Mouse (Mus musculus) embryonic facial prominence, embryonic 12.5 days (tissue): ENCODE data around the gene Gm49369. TPM values are rescaled to one million over a fixed set of nuclear protein-coding genes. Genes with fewer than 3 reads are reported as not detected.

ENCODE experiments used
- ATAC-seq: fragments of 200-750 bp; cut with Nextera tagmentation; 2 replicates; pipeline ENCODE4 v1.8.0; 2017; ENCODE audit not compliant: insufficient number of reproducible peaks, insufficient read depth, low FRiP score, low TSS enrichment
- H3K27ac ChIP-seq: fragments of 300-500 bp; sonication (generic); 2 replicates; pipeline ENCODE4 v1.5.1; 2016; ENCODE audit warnings: mild to moderate bottlenecking
- H3K27me3 ChIP-seq: fragments of 300-500 bp; sonication (generic); 2 replicates; pipeline ENCODE4 v1.6.1; 2016; ENCODE audit warnings: mild to moderate bottlenecking, moderate library complexity
- H3K36me3 ChIP-seq: fragments of 300-500 bp; sonication (generic); 2 replicates; pipeline ENCODE4 v1.6.1; 2016; ENCODE audit warnings: mild to moderate bottlenecking
- H3K4me1 ChIP-seq: fragments of 300-500 bp; sonication (generic); 2 replicates; pipeline ENCODE4 v1.6.1; 2016
- H3K4me2 ChIP-seq: fragments of 300-500 bp; sonication (generic); replicated peaks from 2 replicates; pipeline ENCODE4 v1.6.1; 2016; ENCODE audit warnings: mild to moderate bottlenecking, moderate library complexity
- H3K4me3 ChIP-seq: fragments of 300-500 bp; sonication (generic); 2 replicates; pipeline ENCODE4 v1.5.1; 2016; ENCODE audit warnings: mild to moderate bottlenecking
- H3K9ac ChIP-seq: fragments of 300-500 bp; sonication (generic); 2 replicates; pipeline ENCODE4 v1.6.1; 2016; ENCODE audit warnings: mild to moderate bottlenecking, moderate library complexity
- H3K9me3 ChIP-seq: fragments of 300-500 bp; sonication (generic); 2 replicates; pipeline ENCODE4 v1.6.1; 2016; ENCODE audit warnings: mild to moderate bottlenecking, moderate library complexity
- WGBS: fragments of 180-500 bp; shearing (Covaris S2); methylation state at CpG from one replicate; pipeline ENCODE4 v1.1.7; 2016; 5-methylcytosine and 5-hydroxymethylcytosine counted together
- polyA plus RNA-seq: library from polyadenylated mRNA; unstranded; fragments of >200 nt; fragmentation: Nextera tagmentation; extraction: Ambion mirVana; gene quantifications from 2 replicates; pipeline ENCODE4 v1.2.1, GENCODE M21; 2016

Gene Gm49369
- polyA plus RNA-seq, 1 experiment from 2014 or later, result not detected

- H3K4me2 ChIP-seq, result no peak overlapping the region
- no peaks in the 10 kb centered on the region for H3K36me3 ChIP-seq
- H3K9ac ChIP-seq, result no peak overlapping the region
- H3K9me3 ChIP-seq, result no peaks in the 10 kb centered on the region
- WGBS, result 70% methylated on average over 6 of the region's 6 CpGs
- H3K27me3 ChIP-seq, result peaks cover 46% of the 10 kb centered on the region
- H3K4me3 ChIP-seq, result no peak overlapping the region
- no peak overlapping the region for H3K27ac ChIP-seq
- H3K4me1 ChIP-seq, result peaks cover 20% of the 10 kb centered on the region; the same call in 1 of the 2 replicates
- no peak for ATAC-seq
These were observed 12.6 kb downstream of the Gm49369 start for GRCm38 (mm10) chr7:142369820-142370219.

DNA sequence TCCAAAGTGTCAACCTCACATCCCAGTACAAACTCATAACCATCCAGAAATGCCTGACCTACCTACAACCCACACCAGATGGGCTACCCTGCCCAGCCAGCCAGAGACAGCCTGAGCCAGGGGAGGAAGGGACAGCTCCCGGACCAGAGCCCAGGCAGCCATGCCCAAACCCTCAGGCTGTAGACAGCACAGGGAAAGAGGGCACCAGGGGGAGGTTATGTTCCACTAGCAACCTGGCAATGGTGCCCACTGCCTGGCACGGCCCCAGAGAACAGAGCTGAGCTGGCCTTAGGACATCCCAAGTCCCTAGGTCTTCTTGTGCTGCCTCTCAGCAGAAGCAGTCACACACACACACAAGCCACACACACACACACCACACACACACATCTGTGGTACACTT is 13.6 kb downstream of the Gm49369 start:
- Histone ChIP-seq H3K4me1 (peaks cover 17% of the 10 kb centered on the region; the same call in 1 of the 2 replicates), H3K9ac (no peak overlapping the region), H3K27ac (no peak overlapping the region), H3K36me3 (no peaks in the 10 kb centered on the region), H3K4me3 (no peak overlapping the region), H3K9me3 (no peaks in the 10 kb centered on the region), H3K4me2 (no peak overlapping the region), H3K27me3 (peaks cover 46% of the 10 kb centered on the region)
- no peak for ATAC-seq
- 73% methylated on average over 2 of the region's 2 CpGs for WGBS

- no peak for ATAC-seq
These were observed 19.4 kb downstream of the Gm49369 start for GRCm38 (mm10) chr7:142363107-142363506.

GRCm38 (mm10) chr7:142360743-142361142 is 21.7 kb downstream of the Gm49369 start:
- ATAC-seq, result no peak
- H3K4me3 ChIP-seq, result no peak overlapping the region
- H3K4me1 ChIP-seq, result 0 out of 2 replicates have a peak, but pooled peaks cover 3% of the 10 kb centered on the region
- H3K9me3 ChIP-seq, result no peaks in the 10 kb centered on the region
- H3K9ac ChIP-seq, result no peak overlapping the region
- no peak overlapping the region for H3K27ac ChIP-seq
- peaks cover 3% of the 10 kb centered on the region; the same call in 1 of the 2 replicates for H3K27me3 ChIP-seq
- no peaks in the 10 kb centered on the region for H3K36me3 ChIP-seq
- H3K4me2 ChIP-seq, result no peak overlapping the region

More at GRCm38 (mm10) chr7:142363107-142363506, 19.4 kb downstream of the Gm49369 start:
- no peaks in the 10 kb centered on the region for H3K4me1 ChIP-seq
- no peaks in the 10 kb centered on the region for H3K36me3 ChIP-seq
- H3K9me3 ChIP-seq, result no peaks in the 10 kb centered on the region
- no peak overlapping the region for H3K27ac ChIP-seq
- H3K27me3 ChIP-seq, result peaks cover 3% of the 10 kb centered on the region; the same call in 1 of the 2 replicates
- no peak overlapping the region for H3K4me2 ChIP-seq
- H3K9ac ChIP-seq, result no peak overlapping the region
- no peak overlapping the region for H3K4me3 ChIP-seq
- WGBS, result 78% methylated on average over 4 of the region's 4 CpGs

- no peak overlapping the region for H3K27ac ChIP-seq
- ATAC-seq, result no peak
- H3K4me1 ChIP-seq, result 0 out of 2 replicates have a peak, but pooled peaks cover 3% of the 10 kb centered on the region
- 77% methylated on average over 8 of the region's 8 CpGs for WGBS
- H3K4me2 ChIP-seq, result no peak overlapping the region
- no peaks in the 10 kb centered on the region for H3K9me3 ChIP-seq
- no peaks in the 10 kb centered on the region for H3K36me3 ChIP-seq
- H3K9ac ChIP-seq, result no peak overlapping the region
- H3K27me3 ChIP-seq, result peaks cover 3% of the 10 kb centered on the region; the same call in 1 of the 2 replicates
- H3K4me3 ChIP-seq, result no peak overlapping the region
These were observed 23.3 kb downstream of the Gm49369 start for GRCm38 (mm10) chr7:142359129-142359528.

DNA sequence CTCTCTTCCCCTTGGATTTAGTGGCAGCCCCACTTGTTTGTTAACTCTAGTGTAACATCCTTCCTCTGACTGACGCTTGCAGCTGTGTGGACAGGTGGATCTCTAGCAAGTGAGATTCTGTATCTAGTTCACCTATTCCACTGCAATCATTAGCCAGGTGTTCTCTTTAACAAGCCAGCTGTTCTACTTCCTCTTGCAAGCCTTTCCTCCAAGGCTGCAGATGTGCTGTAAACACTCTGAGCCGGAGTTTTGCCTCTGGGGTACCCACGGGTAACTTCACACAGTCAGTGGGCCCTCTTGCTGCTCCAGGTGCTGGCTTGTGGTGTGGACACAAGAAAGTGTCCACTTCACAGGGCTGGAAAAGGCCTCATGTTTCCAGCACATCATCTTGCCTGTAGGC is 24.9 kb downstream of the Gm49369 start:
- H3K4me1 ChIP-seq, result 0 out of 2 replicates have a peak, but pooled peaks cover 3% of the 10 kb centered on the region
- no peak overlapping the region for H3K4me3 ChIP-seq
- H3K9me3 ChIP-seq, result no peaks in the 10 kb centered on the region
- H3K36me3 ChIP-seq, result no peaks in the 10 kb centered on the region
- H3K27me3 ChIP-seq, result peaks cover 3% of the 10 kb centered on the region; the same call in 1 of the 2 replicates
- H3K9ac ChIP-seq, result no peak overlapping the region
- 78% methylated on average over 3 of the region's 3 CpGs for WGBS
- H3K4me2 ChIP-seq, result no peak overlapping the region
- ATAC-seq, result no peak
- no peak overlapping the region for H3K27ac ChIP-seq

- Histone ChIP-seq H3K4me2 (no peak overlapping the region), H3K9me3 (no peaks in the 10 kb centered on the region), H3K4me1 (peaks cover 11% of the 10 kb centered on the region; the same call in 1 of the 2 replicates), H3K27me3 (no peaks in the 10 kb centered on the region), H3K36me3 (no peaks in the 10 kb centered on the region), H3K27ac (no peak overlapping the region), H3K4me3 (no peak overlapping the region), H3K9ac (no peak overlapping the region)
- peak; percentile 26; the same call in 1 of the 2 replicates for ATAC-seq
- 66% methylated on average over 8 of the region's 8 CpGs for WGBS
These were observed 27.7 kb downstream of the Gm49369 start for GRCm38 (mm10) chr7:142354661-142355233.

- 72% methylated on average over 5 of the region's 5 CpGs for WGBS
- Histone ChIP-seq H3K27ac (no peak overlapping the region), H3K9ac (no peak overlapping the region), H3K4me3 (no peak overlapping the region), H3K9me3 (no peaks in the 10 kb centered on the region), H3K4me2 (no peak overlapping the region), H3K4me1 (peaks cover 11% of the 10 kb centered on the region), H3K36me3 (no peaks in the 10 kb centered on the region), H3K27me3 (no peaks in the 10 kb centered on the region)
- no peak for ATAC-seq
These were observed 28.6 kb downstream of the Gm49369 start for GRCm38 (mm10) chr7:142353854-142354253.

DNA sequence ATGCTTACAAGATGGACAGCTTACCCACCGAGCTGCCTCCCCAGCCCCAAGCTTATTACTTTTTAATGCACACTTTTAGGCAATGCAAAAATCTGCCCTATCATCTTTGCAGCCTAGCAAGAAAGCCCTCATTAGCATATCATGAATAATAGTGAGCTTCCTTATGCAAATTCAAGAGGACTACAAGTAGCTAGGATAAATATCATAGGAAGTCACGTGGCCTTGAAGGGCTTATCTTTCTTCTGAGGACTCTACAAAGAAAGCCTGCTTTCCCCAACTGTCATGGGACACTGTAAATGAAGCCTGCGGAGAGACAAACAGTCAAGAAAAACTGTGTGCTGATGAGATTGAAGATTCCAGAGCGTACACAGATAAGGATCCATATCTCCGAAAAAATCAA is 30.9 kb downstream of the Gm49369 start:
- no peak overlapping the region for H3K4me3 ChIP-seq
- H3K4me1 ChIP-seq, result peaks cover 8% of the 10 kb centered on the region
- 77% methylated on average over 5 of the region's 5 CpGs for WGBS
- no peak overlapping the region for H3K4me2 ChIP-seq
- no peaks in the 10 kb centered on the region for H3K36me3 ChIP-seq
- no peak overlapping the region for H3K9ac ChIP-seq
- no peak for ATAC-seq
- H3K9me3 ChIP-seq, result no peaks in the 10 kb centered on the region
- no peaks in the 10 kb centered on the region for H3K27me3 ChIP-seq
- no peak overlapping the region for H3K27ac ChIP-seq

- peak overlapping the region; percentile 43 for H3K27ac ChIP-seq
- H3K36me3 ChIP-seq, result no peaks in the 10 kb centered on the region
- WGBS, result 30% methylated on average over 9 of the region's 9 CpGs
- 0 out of 2 replicates have a peak overlapping the region, but pooled peaks have one; percentile 16 for H3K4me2 ChIP-seq
- H3K4me1 ChIP-seq, result peaks cover 8% of the 10 kb centered on the region
- H3K9ac ChIP-seq, result no peak overlapping the region
- no peaks in the 10 kb centered on the region for H3K27me3 ChIP-seq
- ATAC-seq, result 0 out of 2 replicates have a peak, but pooled peaks have one; percentile 32
- H3K9me3 ChIP-seq, result no peaks in the 10 kb centered on the region
- H3K4me3 ChIP-seq, result no peak overlapping the region
These were observed 33.0 kb downstream of the Gm49369 start for GRCm38 (mm10) chr7:142349308-142349961.

DNA sequence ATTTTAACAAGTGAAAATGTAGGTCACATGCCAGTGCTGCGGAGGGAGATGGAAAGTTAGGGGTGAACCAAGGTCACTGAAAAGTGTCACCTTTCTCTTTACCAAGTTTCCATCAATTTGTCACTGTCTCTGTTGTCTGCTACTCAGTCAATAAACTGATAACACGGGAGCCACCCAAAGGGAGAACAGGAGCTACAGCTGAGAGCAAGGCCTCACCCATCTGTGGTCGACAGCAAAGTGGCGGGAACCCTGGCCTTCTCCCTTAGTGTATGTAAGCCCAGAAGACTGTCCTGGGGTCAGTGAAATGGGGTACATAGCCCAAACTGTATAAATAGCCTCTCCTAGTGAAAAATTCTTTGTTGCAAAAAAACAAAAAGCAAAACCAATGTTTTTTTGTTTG is 34.9 kb downstream of the Gm49369 start:
- no peak overlapping the region for H3K9ac ChIP-seq
- H3K4me1 ChIP-seq, result peaks cover 8% of the 10 kb centered on the region
- H3K9me3 ChIP-seq, result no peaks in the 10 kb centered on the region
- ATAC-seq, result no peak
- no peaks in the 10 kb centered on the region for H3K27me3 ChIP-seq
- H3K27ac ChIP-seq, result no peak overlapping the region
- no peaks in the 10 kb centered on the region for H3K36me3 ChIP-seq
- 70% methylated on average over 4 of the region's 4 CpGs for WGBS
- no peak overlapping the region for H3K4me2 ChIP-seq
- no peak overlapping the region for H3K4me3 ChIP-seq

DNA sequence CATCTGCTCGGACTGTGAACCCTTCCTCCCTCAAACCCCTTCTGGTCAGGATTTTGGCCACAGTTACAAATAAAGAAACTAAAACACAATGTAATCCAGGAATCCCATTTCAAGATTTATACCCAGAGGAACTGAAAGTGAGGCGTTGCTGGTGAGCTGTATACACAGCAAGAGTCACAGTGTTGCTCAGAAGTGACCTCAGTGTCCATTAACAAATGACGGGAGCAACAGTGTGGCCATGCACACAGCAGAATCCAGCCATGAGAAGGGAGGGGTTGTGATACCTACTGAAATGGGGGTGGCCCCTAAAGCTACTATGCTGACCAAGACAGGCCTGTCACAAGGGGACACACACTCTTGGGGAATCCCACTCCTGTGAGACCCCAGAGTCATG is 40.2 kb downstream of the Gm49369 start:
- H3K4me2 ChIP-seq, result no peak overlapping the region
- H3K9ac ChIP-seq, result no peak overlapping the region
- no peak overlapping the region for H3K27ac ChIP-seq
- 60% methylated on average over 3 of the region's 3 CpGs for WGBS
- no peak overlapping the region for H3K4me3 ChIP-seq
- H3K36me3 ChIP-seq, result no peaks in the 10 kb centered on the region
- H3K27me3 ChIP-seq, result no peaks in the 10 kb centered on the region
- peaks cover 12% of the 10 kb centered on the region; the same call in 1 of the 2 replicates for H3K4me1 ChIP-seq
- ATAC-seq, result no peak
- no peaks in the 10 kb centered on the region for H3K9me3 ChIP-seq
